Mouse (Mus musculus): ENCODE data around the gene Zfp184.

- TF ChIP-seq CTCF (IDR thresholded peaks at IDR 0.05): no peak
- TF ChIP-seq POLR2A (IDR thresholded peaks at IDR 0.05; ENCODE audit: insufficient read depth, low read depth, low read length): no peak
Observed at GRCm38 (mm10) chr13:21920681-21921233, 24.1 kb upstream of the Zfp184 start.

Data from heart, adult 2 months (tissue).